Mouse (Mus musculus) intestine, embryonic 14.5 days (tissue): ENCODE results near the gene Hddc3. TPM values are rescaled to one million over a fixed set of nuclear protein-coding genes. Genes with fewer than 3 reads are reported as not detected.
"Not testable (repeated sequence)": the region's sequence is repeated elsewhere in the genome, so short reads cannot be mapped to it uniquely, and the experiment has no call there.

ENCODE experiments used
- ATAC-seq: fragments of 200-750 bp; cut with Nextera tagmentation; replicated peaks from 2 replicates; pipeline ENCODE4 v1.8.0; 2017; ENCODE audit warnings: low read depth, moderate number of reproducible peaks, moderate TSS enrichment, moderate library complexity; ENCODE audit not compliant: low FRiP score, low TSS enrichment
- DNase-seq: peaks from one replicate; pipeline ENCODE4 v3.0.0-alpha.2; 2018; ENCODE audit warnings: low spot score
- H3K27ac ChIP-seq: fragments of 300-500 bp; sonication (generic); 2 replicates; pipeline ENCODE4 v1.5.1; 2014; ENCODE audit warnings: low read depth, mild to moderate bottlenecking, control low read depth
- H3K27me3 ChIP-seq: fragments of 300-500 bp; sonication (generic); replicated peaks from 2 replicates; pipeline ENCODE4 v1.6.1; 2014; ENCODE audit warnings: low read length, control low read depth; ENCODE audit not compliant: control insufficient read depth, insufficient read depth
- H3K36me3 ChIP-seq: fragments of 300-500 bp; sonication (generic); 2 replicates; pipeline ENCODE4 v1.6.1; 2014; ENCODE audit warnings: low read length, control low read depth; ENCODE audit not compliant: control insufficient read depth, insufficient read depth
- H3K4me1 ChIP-seq: fragments of 300-500 bp; sonication (generic); replicated peaks from 2 replicates; pipeline ENCODE4 v1.6.1; 2014; ENCODE audit warnings: low read length, control low read depth, mixed read lengths; ENCODE audit not compliant: control insufficient read depth, insufficient read depth
- H3K4me2 ChIP-seq: fragments of 300-500 bp; sonication (generic); 2 replicates; pipeline ENCODE4 v1.6.1; 2014; ENCODE audit warnings: low read length
- H3K4me3 ChIP-seq: fragments of 300-500 bp; sonication (generic); 2 replicates; pipeline ENCODE4 v1.5.1; 2014; ENCODE audit warnings: low read depth, low read length, control low read depth, mixed read lengths
- H3K9ac ChIP-seq: fragments of 300-500 bp; sonication (generic); 2 replicates; pipeline ENCODE4 v1.6.1; 2014; ENCODE audit warnings: mild to moderate bottlenecking, low read length
- H3K9me3 ChIP-seq: fragments of 300-500 bp; sonication (generic); 2 replicates; pipeline ENCODE4 v1.6.1; 2016; ENCODE audit warnings: low read length, control low read depth; ENCODE audit not compliant: control insufficient read depth
- WGBS: fragments of 180-500 bp; shearing (Covaris S2); extraction: QIAGEN DNeasy Blood & Tissue Kit; methylation state at CpG from one replicate; pipeline ENCODE4 v1.1.7; 2014; 5-methylcytosine and 5-hydroxymethylcytosine counted together
- polyA plus RNA-seq: library from polyadenylated mRNA; unstranded; fragments of >200 nt; fragmentation: Nextera tagmentation; extraction: Ambion mirVana; gene quantifications from 2 replicates; pipeline ENCODE4 v1.2.1, GENCODE M21; 2014

The Hddc3 gene
- polyA plus RNA-seq, 1 experiment from 2014 or later, result 19.8 TPM

GRCm38 (mm10) chr7:80324816-80325119 lies 18.1 kb upstream of the Hddc3 start:
- not testable (repeated sequence) for ATAC-seq, DNase-seq, H3K4me3 ChIP-seq, H3K9me3 ChIP-seq, H3K9ac ChIP-seq, H3K4me1 ChIP-seq, H3K27me3 ChIP-seq
- WGBS, result 47% methylated on average over 4 of the region's 5 CpGs
- peak overlapping the region; percentile 89; the same call in 1 of the 2 replicates for H3K27ac ChIP-seq
- peak overlapping the region; percentile 74 for H3K4me2 ChIP-seq
- peaks cover 60% of the 10 kb centered on the region for H3K36me3 ChIP-seq

GRCm38 (mm10) chr7:80325292-80325868 lies 17.5 kb upstream of the Hddc3 start:
- DNase-seq, result no peak
- Histone ChIP-seq H3K4me3 (no peak overlapping the region), H3K27me3 (no peaks in the 10 kb centered on the region), H3K9me3 (no peaks in the 10 kb centered on the region), H3K27ac (peak overlapping the region; percentile 89; the same call in 1 of the 2 replicates), H3K36me3 (peaks cover 60% of the 10 kb centered on the region), H3K9ac (no peak overlapping the region), H3K4me1 (0 out of 2 replicates have a peak, but pooled peaks cover 7% of the 10 kb centered on the region), H3K4me2 (no peak overlapping the region)
- WGBS, result 93% methylated on average over 16 of the region's 16 CpGs
- ATAC-seq, result no peak

GRCm38 (mm10) chr7:80326076-80326475 lies 16.8 kb upstream of the Hddc3 start:
- no peaks in the 10 kb centered on the region for H3K9me3 ChIP-seq
- no peak for ATAC-seq
- no peak overlapping the region for H3K9ac ChIP-seq
- H3K4me1 ChIP-seq, result 0 out of 2 replicates have a peak, but pooled peaks cover 7% of the 10 kb centered on the region
- H3K4me2 ChIP-seq, result no peak overlapping the region
- peaks cover 61% of the 10 kb centered on the region for H3K36me3 ChIP-seq
- no peak overlapping the region for H3K27ac ChIP-seq
- H3K27me3 ChIP-seq, result no peaks in the 10 kb centered on the region
- 95% methylated on average over 19 of the region's 19 CpGs for WGBS
- no peak overlapping the region for H3K4me3 ChIP-seq
- DNase-seq, result no peak

GRCm38 (mm10) chr7:80330278-80330677 lies 12.6 kb upstream of the Hddc3 start:
- 90% methylated on average over 8 of the region's 8 CpGs for WGBS
- ATAC-seq, result no peak
- H3K4me3 ChIP-seq, result no peak overlapping the region
- H3K9ac ChIP-seq, result no peak overlapping the region
- no peaks in the 10 kb centered on the region for H3K27me3 ChIP-seq
- no peak overlapping the region for H3K4me2 ChIP-seq
- 0 out of 2 replicates have a peak, but pooled peaks cover 3% of the 10 kb centered on the region for H3K9me3 ChIP-seq
- H3K27ac ChIP-seq, result no peak overlapping the region
- no peaks in the 10 kb centered on the region for H3K4me1 ChIP-seq
- DNase-seq, result no peak
- peaks cover 99% of the 10 kb centered on the region for H3K36me3 ChIP-seq

- no peak overlapping the region for H3K9ac ChIP-seq
- peaks cover 99% of the 10 kb centered on the region for H3K36me3 ChIP-seq
- no peaks in the 10 kb centered on the region for H3K27me3 ChIP-seq
- no peak for ATAC-seq
- no peak for DNase-seq
- no peaks in the 10 kb centered on the region for H3K4me1 ChIP-seq
- H3K27ac ChIP-seq, result no peak overlapping the region
- no peak overlapping the region for H3K4me3 ChIP-seq
- WGBS, result 94% methylated on average over 19 of the region's 19 CpGs
- no peak overlapping the region for H3K4me2 ChIP-seq
- H3K9me3 ChIP-seq, result 0 out of 2 replicates have a peak, but pooled peaks cover 3% of the 10 kb centered on the region
Measured at GRCm38 (mm10) chr7:80331433-80331832, 11.5 kb upstream of the Hddc3 start.

- Histone ChIP-seq H3K4me2 (no peak overlapping the region), H3K27ac (no peak overlapping the region), H3K9ac (no peak overlapping the region), H3K27me3 (no peaks in the 10 kb centered on the region), H3K9me3 (0 out of 2 replicates have a peak, but pooled peaks cover 3% of the 10 kb centered on the region), H3K4me3 (no peak overlapping the region), H3K4me1 (peaks cover 13% of the 10 kb centered on the region; the same call in 1 of the 2 replicates), H3K36me3 (peaks cover 77% of the 10 kb centered on the region)
- WGBS, result 81% methylated on average over 4 of the region's 4 CpGs
- DNase-seq, result no peak
- no peak for ATAC-seq
Measured at GRCm38 (mm10) chr7:80334848-80335247, 8.1 kb upstream of the Hddc3 start.

GRCm38 (mm10) chr7:80336932-80337331 lies 6.0 kb upstream of the Hddc3 start:
- Histone ChIP-seq H3K36me3 (peaks cover 56% of the 10 kb centered on the region), H3K9me3 (0 out of 2 replicates have a peak, but pooled peaks cover 3% of the 10 kb centered on the region), H3K4me3 (no peak overlapping the region), H3K27ac (no peak overlapping the region), H3K4me2 (no peak overlapping the region), H3K4me1 (peaks cover 17% of the 10 kb centered on the region; the same call in 1 of the 2 replicates), H3K9ac (no peak overlapping the region), H3K27me3 (no peaks in the 10 kb centered on the region)
- DNase-seq (no peak), ATAC-seq (no peak)
- 90% methylated on average over 3 of the region's 3 CpGs for WGBS

- H3K9me3 ChIP-seq, result no peaks in the 10 kb centered on the region
- H3K4me1 ChIP-seq, result peaks cover 23% of the 10 kb centered on the region; the same call in 1 of the 2 replicates
- no peaks in the 10 kb centered on the region for H3K27me3 ChIP-seq
- DNase-seq (peak; percentile 67), ATAC-seq (no peak)
- peaks cover 32% of the 10 kb centered on the region for H3K36me3 ChIP-seq
- H3K4me2 ChIP-seq, result peak overlapping the region; percentile 69
- peak overlapping the region; percentile 62 for H3K4me3 ChIP-seq
- 8% methylated on average over 17 of the region's 17 CpGs for WGBS
- H3K9ac ChIP-seq, result peak overlapping the region; percentile 49
- H3K27ac ChIP-seq, result no peak overlapping the region
Measured at GRCm38 (mm10) chr7:80339371-80339770, 3.5 kb upstream of the Hddc3 start.
